24 mouse cellular contexts compared by ENCODE assay signal in the genomic region with DNA sequence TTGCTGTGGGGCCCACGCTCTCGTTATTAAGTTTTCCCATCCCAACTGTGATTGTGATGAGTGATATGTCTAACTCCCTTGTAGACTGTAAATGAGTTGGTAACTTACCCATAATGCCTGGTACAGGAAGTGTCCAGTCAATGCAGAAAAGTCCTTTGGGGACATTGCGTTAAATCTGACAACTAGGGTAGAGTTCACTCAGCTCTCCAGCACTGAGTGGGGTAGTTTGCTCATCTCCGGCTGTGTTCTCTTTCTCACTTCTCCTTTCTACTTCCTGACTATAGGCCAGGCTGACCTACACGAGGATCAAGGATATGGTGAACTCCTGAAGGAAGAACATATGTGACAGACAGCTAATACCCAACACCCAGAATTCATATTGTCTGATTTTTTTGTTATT. TPM values are rescaled to one million over a fixed set of nuclear protein-coding genes. Genes with fewer than 3 reads are reported as not detected.
A peak's percentile ranks its signal among the peaks of the same experiment; 100 is the strongest.
DNase-seq lines count a peak whose midpoint lies in the region; ATAC-seq and TF ChIP-seq lines count a peak whose summit lies in the region.
"Had no signal": no experiment of that assay in that cellular context is flagged by ENCODE, and none has a peak within 500 bp of the region (broad histone marks: within the 10 kb centered on the region; RNA-seq: fewer than 3 reads in every experiment).

No protein-coding gene starts in this region.

- no peak overlapping the region for H3K27ac ChIP-seq in lung, postnatal 0 days (ENCODE audit: low read length)
- peak overlapping the region; percentile 92 for H3K27ac ChIP-seq in bone marrow macrophage, adult 2 months (ENCODE audit: insufficient read depth, low read depth, low read length)
- peak overlapping the region; percentile 96 for H3K27ac ChIP-seq in macrophage
- H3K27ac ChIP-seq: embryonic facial prominence, embryonic 10.5 days; forebrain, embryonic 13.5 days; heart, embryonic 13.5 days; limb, embryonic 13.5 days; midbrain, embryonic 12.5 days had no signal

- H3K4me3 ChIP-seq in lung, postnatal 0 days (ENCODE audit: low read depth, low read length), result no peak overlapping the region
- no peak overlapping the region for H3K4me3 ChIP-seq in bone marrow macrophage, adult 2 months (ENCODE audit: insufficient read depth, low read length)
- no peak overlapping the region for H3K4me3 ChIP-seq in macrophage (ENCODE audit: inconsistent target)
- H3K4me3 ChIP-seq: embryonic facial prominence, embryonic 10.5 days; forebrain, embryonic 13.5 days; heart, embryonic 13.5 days; limb, embryonic 13.5 days; midbrain, embryonic 12.5 days had no signal

- H3K27me3 ChIP-seq in lung, postnatal 0 days (replicated peaks; ENCODE audit: insufficient read depth, low read length), result no peaks in the 10 kb centered on the region
- H3K27me3 ChIP-seq: forebrain, embryonic 13.5 days; heart, embryonic 13.5 days; limb, embryonic 13.5 days; midbrain, embryonic 12.5 days had no signal

- DNase-seq in lung, postnatal 0 days (ENCODE audit: low spot score), result peak; percentile 67
- no peak for DNase-seq in lung, postnatal 4 days
- DNase-seq in thymus, postnatal 10 days (ENCODE audit: low spot score in 2 of 2), result no peak
- DNase-seq in left cerebral cortex, adult 8-10 months (ENCODE audit: low spot score in 2 of 2), result no peak
- DNase-seq in urinary bladder, postnatal 14 days (ENCODE audit: low spot score), result no peak
- DNase-seq: cerebellum, adult 18-20 months; cerebellum, postnatal 36 days; gastrocnemius, postnatal 36 days; heart, postnatal 36 days; kidney, adult 8-10 months; kidney, postnatal 36 days; layer of hippocampus, adult 9-11 months; lung, postnatal 10 days; thymus, postnatal 4 days had no signal

- TF ChIP-seq POLR2A in bone marrow macrophage, adult 2 months (IDR thresholded peaks at IDR 0.05; ENCODE audit: borderline replicate concordance, low read depth, low read length), result no peak

- peak; percentile 32; the same call in 1 of the 2 replicates for ATAC-seq in lung, postnatal 0 days
- ATAC-seq: forebrain, embryonic 13.5 days had no signal

- no peak for TF ChIP-seq CTCF in lung, postnatal 0 days (IDR thresholded peaks at IDR 0.05)
- TF ChIP-seq CTCF in bone marrow macrophage, adult 2 months (IDR thresholded peaks at IDR 0.05; ENCODE audit: low read depth, low read length), result no peak

- 86% methylated on average over 5 of the region's 5 CpGs for WGBS in lung, postnatal 0 days
- WGBS in macrophage (ENCODE audit: missing documents), result 10% methylated on average over 4 of the region's 5 CpGs

- H3K9ac ChIP-seq in lung, postnatal 0 days (replicated peaks; ENCODE audit: low read depth), result no peak overlapping the region
- H3K9ac ChIP-seq: forebrain, embryonic 13.5 days; heart, embryonic 13.5 days; limb, embryonic 13.5 days; midbrain, embryonic 12.5 days had no signal

- H3K9me3 ChIP-seq in lung, postnatal 0 days (ENCODE audit: low read length), result no peaks in the 10 kb centered on the region
- H3K9me3 ChIP-seq: embryonic facial prominence, embryonic 10.5 days; forebrain, embryonic 13.5 days; heart, embryonic 13.5 days; limb, embryonic 13.5 days; midbrain, embryonic 12.5 days had no signal

- no peaks in the 10 kb centered on the region for H3K36me3 ChIP-seq in lung, postnatal 0 days (ENCODE audit: insufficient read depth, low read length)
- H3K36me3 ChIP-seq in macrophage (ENCODE audit: inconsistent target), result no peaks in the 10 kb centered on the region
- H3K36me3 ChIP-seq: embryonic facial prominence, embryonic 10.5 days; heart, embryonic 13.5 days; limb, embryonic 13.5 days; midbrain, embryonic 12.5 days had no signal

- no peak overlapping the region for H3K4me2 ChIP-seq in lung, postnatal 0 days (replicated peaks; ENCODE audit: low read depth, low read length)
- H3K4me2 ChIP-seq: forebrain, embryonic 13.5 days; heart, embryonic 13.5 days; limb, embryonic 13.5 days; midbrain, embryonic 12.5 days had no signal

- TF ChIP-seq EP300 in lung, postnatal 0 days (IDR thresholded peaks at IDR 0.05), result no peak

- H3K79me2 ChIP-seq in macrophage (ENCODE audit: inconsistent target), result no peaks in the 10 kb centered on the region

- no peaks in the 10 kb centered on the region for H3K4me1 ChIP-seq in lung, postnatal 0 days (ENCODE audit: insufficient read depth, low read depth, low read length)
- peaks cover 46% of the 10 kb centered on the region for H3K4me1 ChIP-seq in bone marrow macrophage, adult 2 months (ENCODE audit: control insufficient read depth, insufficient read depth, low read length)

RNA-seq across cellular contexts. Expression of gene Gm10160, which starts 6.4 kb away (rescaled TPM):
- not detected in 2 replicates for polyA plus RNA-seq in lung, postnatal 0 days (2015; fragmentation: Nextera tagmentation; extraction: Ambion mirVana)
- not detected in 2 replicates for polyA plus RNA-seq in bone marrow macrophage, adult 2 months (2012; ENCODE audit: insufficient read depth, insufficient read length, missing spikeins)
- total RNA-seq in macrophage (2018; cell fraction: chromatin; rRNA removed), result not detected
- total RNA-seq in macrophage (2018; cell fraction: cytosol; rRNA removed), result not detected
- not detected for total RNA-seq in macrophage (2018; cell fraction: nucleus; rRNA removed)
- polyA plus RNA-seq in macrophage (2018), result not detected in 3 replicates
- not detected for total RNA-seq in left cerebral cortex, adult 8-10 months (2022)
- total RNA-seq: adrenal gland, adult 18-20 months; gastrocnemius, postnatal 36 days; heart, postnatal 36 days; left cerebral cortex, postnatal 10 days had no signal
- polyA plus RNA-seq: brain, embryonic 14.5 days; embryonic facial prominence, embryonic 10.5 days; forebrain, embryonic 13.5 days; heart, embryonic 13.5 days; limb, embryonic 13.5 days; midbrain, embryonic 12.5 days had no signal

RNA-seq across cellular contexts. Expression of gene Tm6sf1, which starts 9.6 kb away (rescaled TPM):
- 12.8 and 14.4 TPM in 2 replicates for polyA plus RNA-seq in lung, postnatal 0 days (2015; fragmentation: Nextera tagmentation; extraction: Ambion mirVana)
- polyA plus RNA-seq in bone marrow macrophage, adult 2 months (2012; ENCODE audit: insufficient read depth, insufficient read length, missing spikeins), result 241 and 248 TPM in 2 replicates
- 100 to 1,000 TPM in 24 of 26 experiments, 10 to 100 TPM in 2; 42.9 to 414 (median 222) TPM for total RNA-seq in macrophage (2018; cell fraction: chromatin; rRNA removed)
- total RNA-seq in macrophage (2018; cell fraction: cytosol; rRNA removed), result 100 to 1,000 TPM in 6 of 26 experiments, 10 to 100 TPM in 20; 52.5 to 116 (median 90.3) TPM
- 100 to 1,000 TPM in 22 of 26 experiments, 10 to 100 TPM in 4; 56.2 to 552 (median 176) TPM for total RNA-seq in macrophage (2018; cell fraction: nucleus; rRNA removed)
- 72.9 to 199 TPM (median 101 TPM) in 3 replicates for polyA plus RNA-seq in macrophage (2018)
- total RNA-seq in left cerebral cortex, adult 8-10 months (2022), result 10 to 100 TPM; 22.3 to 28.4 (median 27.6) TPM

RNA-seq across cellular contexts. Expression of gene Btbd1, which starts 20.0 kb away (rescaled TPM):
- polyA plus RNA-seq in lung, postnatal 0 days (2015; fragmentation: Nextera tagmentation; extraction: Ambion mirVana), result 51.8 and 54.3 TPM in 2 replicates
- 101 and 104 TPM in 2 replicates for polyA plus RNA-seq in bone marrow macrophage, adult 2 months (2012; ENCODE audit: insufficient read depth, insufficient read length, missing spikeins)
- total RNA-seq in macrophage (2018; cell fraction: chromatin; rRNA removed), result 100 to 1,000 TPM in 12 of 26 experiments, 10 to 100 TPM in 14; 43.4 to 253 (median 95.3) TPM
- 10 to 100 TPM; 33.3 to 80.0 (median 54.7) TPM for total RNA-seq in macrophage (2018; cell fraction: cytosol; rRNA removed)
- 100 to 1,000 TPM in 5 of 26 experiments, 10 to 100 TPM in 21; 29.6 to 130 (median 74.0) TPM for total RNA-seq in macrophage (2018; cell fraction: nucleus; rRNA removed)
- polyA plus RNA-seq in macrophage (2018), result 50.7 to 145 TPM (median 61.2 TPM) in 3 replicates
- 100 to 1,000 TPM; 102 to 123 (median 113) TPM for total RNA-seq in left cerebral cortex, adult 8-10 months (2022)

RNA-seq across cellular contexts. Expression of gene 3110040N11Rik, which starts 59.9 kb away (rescaled TPM):
- 30.3 and 31.0 TPM in 2 replicates for polyA plus RNA-seq in lung, postnatal 0 days (2015; fragmentation: Nextera tagmentation; extraction: Ambion mirVana)
- polyA plus RNA-seq in bone marrow macrophage, adult 2 months (2012; ENCODE audit: insufficient read depth, insufficient read length, missing spikeins), result 16.4 and 19.4 TPM in 2 replicates
- 10 to 100 TPM in 19 of 26 experiments, 1 to 10 TPM in 6, not detected in 1; 3.1 to 20.9 (median 12.7) TPM for total RNA-seq in macrophage (2018; cell fraction: chromatin; rRNA removed)
- total RNA-seq in macrophage (2018; cell fraction: cytosol; rRNA removed), result 10 to 100 TPM; 12.1 to 31.2 (median 21.3) TPM
- total RNA-seq in macrophage (2018; cell fraction: nucleus; rRNA removed), result 10 to 100 TPM in 17 of 26 experiments, 1 to 10 TPM in 9; 4.1 to 19.5 (median 11.0) TPM
- polyA plus RNA-seq in macrophage (2018), result 23.4 to 27.6 TPM (median 24.6 TPM) in 3 replicates
- total RNA-seq in left cerebral cortex, adult 8-10 months (2022), result 10 to 100 TPM; 24.6 to 32.7 (median 27.1) TPM
